Mouse (Mus musculus) cerebellum, adult 2 months (tissue): ENCODE measurements around the gene Bahd1. TPM values are rescaled to one million over a fixed set of nuclear protein-coding genes. Genes with fewer than 3 reads are reported as not detected.

Experiments used
- DNase-seq, 2 experiments: peaks; one replicate each; pipeline ENCODE4 v3.0.0; 2021
- H3K27ac ChIP-seq: fragments of 200-500 bp; 2 replicates; pipeline ENCODE4 v1.5.1; 2012; ENCODE audit warnings: low read length, control low read depth, inconsistent platforms; ENCODE audit not compliant: insufficient read depth
- H3K27me3 ChIP-seq: fragments of 200-500 bp; 2 replicates; pipeline ENCODE4 v1.6.1; 2012; ENCODE audit warnings: inconsistent platforms, mild to moderate bottlenecking, low read length, moderate library complexity; ENCODE audit not compliant: control insufficient read depth, insufficient read depth
- H3K4me1 ChIP-seq: fragments of 200-500 bp; 2 replicates; pipeline ENCODE4 v1.6.1; 2011; ENCODE audit warnings: low read length; ENCODE audit not compliant: control insufficient read depth, insufficient read depth
- H3K4me3 ChIP-seq: fragments of 200-500 bp; replicated peaks from 2 replicates; pipeline ENCODE3; 2011; ENCODE audit warnings: mild to moderate bottlenecking, low read depth, low read length, control low read depth; ENCODE audit not compliant: insufficient read depth
- CTCF ChIP-seq: fragments of 200-500 bp; IDR thresholded peaks from 2 replicates; pipeline ENCODE4 v1.5.1; 2011; ENCODE audit warnings: low read depth, mild to moderate bottlenecking, control low read depth, low read length, moderate library complexity, borderline replicate concordance; ENCODE audit not compliant: insufficient read depth
- POLR2A ChIP-seq: fragments of 200-500 bp; IDR thresholded peaks from 2 replicates; pipeline ENCODE4 v1.6.1; 2011; ENCODE audit warnings: low read length, control low read depth, borderline replicate concordance; ENCODE audit not compliant: insufficient read depth
- WGBS: fragments of 180-500 bp; shearing (Covaris S2); methylation state at CpG from one replicate; pipeline ENCODE4 v1.1.7; 2018; 5-methylcytosine and 5-hydroxymethylcytosine counted together
- polyA plus RNA-seq: library from polyadenylated mRNA; depleted of rRNA; stranded (reverse); fragments of >200 nt; gene quantifications from 2 replicates; pipeline ENCODE4 v1.2.3, GENCODE M21; 2012

The Bahd1 gene
- polyA plus RNA-seq, 1 experiment = 16.7 TPM

DNA sequence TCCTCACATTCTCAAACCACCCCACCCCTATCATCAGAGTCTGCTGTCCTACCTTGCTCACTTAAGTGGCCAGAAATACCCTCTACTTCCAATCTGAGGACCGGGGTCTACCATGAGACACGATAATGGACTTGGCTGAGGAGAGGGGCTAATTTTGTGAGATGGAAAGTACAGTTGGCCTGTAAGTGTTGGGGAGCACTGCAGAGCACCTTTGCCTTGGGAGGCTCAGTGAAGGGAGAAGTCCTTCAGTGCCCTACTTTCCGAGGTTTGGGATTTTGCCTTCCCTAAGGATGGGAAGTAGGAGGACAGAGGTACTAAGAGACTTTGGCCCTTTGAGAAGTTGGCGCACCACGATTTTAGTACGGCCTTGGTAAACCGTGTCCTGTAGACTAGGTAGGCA is 871 bp upstream of the Bahd1 start:
- Histone ChIP-seq H3K27ac (no peak overlapping the region), H3K4me1 (peaks cover 22% of the 10 kb centered on the region), H3K27me3 (no peaks in the 10 kb centered on the region), H3K4me3 (no peak overlapping the region)
- 55% methylated on average over 7 of the region's 7 CpGs for WGBS
- DNase-seq = no peak
- TF ChIP-seq CTCF (no peak), POLR2A (no peak)

DNA sequence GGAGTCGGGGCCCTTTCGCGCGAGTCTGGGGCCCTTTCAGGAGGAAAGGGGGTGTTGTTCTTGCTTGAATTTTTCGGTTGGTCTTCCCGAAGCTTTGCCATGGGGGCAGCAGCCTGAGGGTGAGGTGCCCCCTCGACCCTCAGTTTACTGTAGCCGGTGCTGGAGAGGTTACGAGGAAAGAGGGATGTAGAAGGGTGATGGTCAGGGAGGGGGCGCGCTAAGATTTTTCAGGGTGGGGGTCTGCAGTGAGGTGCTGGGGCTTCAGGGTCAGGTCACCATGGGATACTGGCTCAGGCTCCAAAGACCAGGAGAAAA is 606 bp downstream of the Bahd1 start:
- TF ChIP-seq CTCF (no peak), POLR2A (no peak)
- WGBS = under 1% methylated on average over 11 of the region's 11 CpGs
- H3K4me1 ChIP-seq = peaks cover 25% of the 10 kb centered on the region
- H3K4me3 ChIP-seq = peak overlapping the region; percentile 72
- H3K27ac ChIP-seq = no peak overlapping the region
- DNase-seq = no peak
- H3K27me3 ChIP-seq = no peaks in the 10 kb centered on the region

DNA sequence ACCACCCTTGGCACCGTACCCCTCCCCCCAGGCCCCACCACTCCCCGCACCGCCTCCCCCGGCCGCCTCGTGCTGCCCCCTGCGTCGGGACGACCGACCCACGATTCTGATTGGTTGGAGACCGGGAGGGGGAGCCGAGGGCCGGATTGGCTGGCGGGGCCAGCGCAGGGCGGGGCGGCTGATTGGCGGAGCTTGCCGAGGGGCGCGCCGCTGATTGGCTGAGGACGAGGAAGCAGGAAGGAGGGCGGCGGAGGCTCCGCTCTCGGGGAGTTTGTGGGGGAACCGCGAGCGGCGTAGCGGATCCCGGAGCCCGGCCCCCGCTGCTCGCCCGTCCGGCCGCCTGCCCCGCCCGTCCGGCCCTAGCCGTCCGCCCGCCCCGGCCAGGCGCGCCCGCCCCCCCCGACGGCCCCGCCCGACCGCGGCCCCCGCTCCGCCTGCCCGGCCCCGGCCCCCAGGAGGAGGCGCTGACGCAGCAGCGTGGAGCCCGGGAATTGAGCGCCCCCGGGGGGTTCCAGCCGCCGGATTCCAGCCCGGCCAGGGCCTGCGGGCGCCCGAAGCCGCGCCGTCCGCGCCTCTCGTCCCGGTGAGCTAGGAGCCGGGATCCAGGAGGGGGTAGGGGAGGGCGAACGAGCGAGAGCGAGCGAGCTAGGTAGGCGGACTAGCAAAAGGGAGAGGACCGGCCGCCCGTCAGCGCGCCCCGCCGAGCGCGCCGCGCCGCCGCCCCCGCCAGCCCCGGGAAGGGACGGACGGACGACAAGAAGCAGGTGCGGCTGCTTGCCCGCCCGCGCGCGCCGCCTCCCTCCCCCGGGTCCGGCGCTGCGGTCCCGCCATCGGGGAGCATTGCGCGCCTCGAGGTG is 1.2 kb downstream of the Bahd1 start:
- Histone ChIP-seq H3K4me1 (peaks cover 25% of the 10 kb centered on the region), H3K4me3 (peak overlapping the region; percentile 72), H3K27ac (peak overlapping the region; percentile 77), H3K27me3 (no peaks in the 10 kb centered on the region)
- WGBS = 1% methylated on average over 72 of the region's 120 CpGs
- TF ChIP-seq CTCF = no peak
- TF ChIP-seq POLR2A = 0 out of 2 replicates have a peak, but pooled peaks have one; percentile 27
- peak; percentile 98 to 99 for DNase-seq

DNA sequence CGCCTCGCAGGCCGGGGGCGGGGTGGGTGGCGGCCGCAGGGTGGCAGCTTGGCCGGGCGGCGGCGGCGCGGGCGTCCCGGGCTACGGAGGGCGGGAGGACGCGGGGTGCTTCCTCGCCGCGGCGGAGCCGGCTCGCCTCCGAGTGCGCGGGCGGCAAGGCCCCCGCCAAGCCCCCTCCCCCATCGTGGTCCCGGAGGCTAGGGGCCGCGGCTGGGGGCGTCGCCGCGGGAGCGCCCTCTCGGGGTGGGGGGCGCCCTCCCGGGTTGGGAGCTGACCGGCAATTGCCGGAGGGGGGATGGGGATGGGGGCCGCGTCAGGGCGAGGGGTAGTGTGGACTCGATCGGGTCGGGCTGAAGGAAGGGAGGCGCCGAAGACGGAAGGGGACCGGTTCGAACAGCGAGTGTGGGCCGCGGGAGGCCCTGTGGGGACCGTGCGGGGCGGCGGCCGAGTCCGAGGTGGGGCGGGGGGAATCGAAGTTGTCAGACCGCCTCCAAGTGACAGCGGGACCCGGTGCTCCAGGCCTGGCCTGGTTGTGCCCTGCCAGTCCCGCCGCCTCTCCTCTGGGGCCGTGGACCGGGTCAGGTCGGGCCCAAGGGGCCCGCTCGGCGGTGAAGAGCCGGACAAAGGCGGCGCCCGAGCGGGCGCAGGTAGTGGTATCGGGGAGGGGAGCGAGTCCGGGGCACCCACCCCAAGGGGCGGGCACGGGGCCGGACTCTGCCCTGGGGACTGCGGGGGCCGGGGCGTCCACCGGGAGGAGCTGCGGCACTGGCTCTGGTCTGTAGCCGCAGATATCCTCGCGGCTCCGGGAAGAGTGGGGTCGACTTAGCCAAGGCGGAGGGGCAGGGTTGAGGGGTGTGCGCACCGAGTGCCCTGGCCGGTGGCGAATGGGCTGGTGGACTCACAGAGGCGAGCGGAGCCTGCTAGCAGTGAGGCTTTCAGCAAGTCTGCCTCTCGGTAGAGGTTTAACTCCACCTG is 2.2 kb downstream of the Bahd1 start:
- Histone ChIP-seq H3K27ac (no peak overlapping the region), H3K4me3 (peak overlapping the region; percentile 64), H3K4me1 (peaks cover 20% of the 10 kb centered on the region), H3K27me3 (no peaks in the 10 kb centered on the region)
- peak; percentile 18; the same call in 1 of the 2 replicates for TF ChIP-seq CTCF
- TF ChIP-seq POLR2A = no peak
- DNase-seq = peak; percentile 49 to 62
- under 1% methylated on average over 103 of the region's 106 CpGs for WGBS

DNA sequence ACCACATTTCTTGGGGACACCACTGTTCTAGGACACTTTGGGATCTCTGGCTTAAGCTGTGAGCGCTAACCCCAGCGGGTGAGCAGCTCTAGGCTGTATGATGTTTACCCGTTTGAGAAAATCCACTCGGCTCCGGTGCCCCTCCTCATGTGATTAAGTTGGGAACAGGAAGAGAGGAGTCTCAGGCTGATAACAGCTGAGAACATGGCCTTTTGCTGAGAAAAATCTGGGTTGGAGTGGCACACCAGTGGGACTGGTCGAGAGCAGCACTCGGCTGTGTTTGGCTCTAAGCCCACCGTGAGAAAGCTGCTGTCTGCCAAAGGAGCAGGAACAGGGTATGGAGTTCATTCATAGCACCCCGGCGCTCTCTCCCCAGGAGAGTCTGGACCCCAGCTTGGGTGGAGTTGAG is 3.2 kb downstream of the Bahd1 start:
- Histone ChIP-seq H3K4me1 (peaks cover 16% of the 10 kb centered on the region), H3K27me3 (no peaks in the 10 kb centered on the region), H3K4me3 (peak overlapping the region; percentile 42), H3K27ac (no peak overlapping the region)
- WGBS = 6% methylated on average over 10 of the region's 10 CpGs
- peak; percentile 57 to 59 for DNase-seq
- TF ChIP-seq POLR2A (no peak), CTCF (no peak)

DNA sequence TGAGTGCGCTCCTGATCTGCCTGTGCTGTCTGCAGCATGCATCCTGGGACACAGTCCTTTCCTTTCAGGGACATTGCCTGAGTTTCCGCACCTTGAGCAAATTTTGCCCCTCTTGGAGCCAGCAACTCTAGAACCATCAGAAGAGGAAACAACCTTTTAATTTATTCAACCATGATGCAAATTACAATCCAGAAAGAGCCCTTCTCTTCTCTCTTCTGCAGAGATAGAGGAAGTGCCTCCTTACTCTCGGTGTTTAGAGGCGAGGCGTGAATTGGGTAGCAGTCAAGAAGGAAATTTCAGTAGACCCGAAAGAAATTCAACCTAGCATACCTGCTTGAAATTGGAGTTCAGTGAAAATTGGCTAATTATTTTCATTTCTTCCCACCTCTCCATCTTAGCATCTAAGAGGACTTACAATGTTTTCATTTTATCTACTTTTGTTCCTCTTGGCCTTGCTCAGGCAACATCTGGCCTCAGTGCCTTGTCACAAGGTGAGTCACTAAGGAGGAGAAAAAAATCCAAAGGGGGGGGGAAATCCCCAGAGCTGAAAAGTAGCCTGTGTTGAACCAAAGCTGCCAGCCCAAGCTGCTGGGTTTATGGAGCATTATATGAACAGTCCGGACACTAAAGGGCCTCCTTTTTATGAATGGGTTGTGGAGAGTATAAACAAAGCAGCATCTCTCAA is 5.4 kb downstream of the Bahd1 start:
- H3K4me1 ChIP-seq = peaks cover 16% of the 10 kb centered on the region
- no peak for DNase-seq
- H3K4me3 ChIP-seq = no peak overlapping the region
- WGBS = 88% methylated on average over 7 of the region's 7 CpGs
- no peaks in the 10 kb centered on the region for H3K27me3 ChIP-seq
- TF ChIP-seq POLR2A = no peak
- no peak for TF ChIP-seq CTCF
- no peak overlapping the region for H3K27ac ChIP-seq

DNA sequence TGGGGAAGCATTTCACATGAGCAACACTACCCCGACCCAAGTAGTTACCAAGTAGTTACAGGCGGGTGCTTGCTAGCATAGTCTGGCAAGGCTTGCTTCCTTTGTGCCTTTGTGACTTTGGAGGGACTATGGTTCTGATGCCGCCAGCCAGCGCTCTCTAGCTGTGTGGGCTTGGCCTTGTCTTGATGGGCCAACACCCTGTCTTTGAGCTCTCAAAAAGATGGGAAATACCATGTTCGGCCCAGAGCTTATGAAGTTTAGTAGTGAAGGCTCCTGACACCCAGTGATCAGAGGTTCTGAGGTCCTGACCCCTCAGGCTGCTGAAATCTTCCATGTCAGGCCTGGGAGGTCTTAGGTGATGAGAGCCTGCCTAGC is 5.9 kb downstream of the Bahd1 start:
- DNase-seq = no peak
- H3K4me1 ChIP-seq = peaks cover 18% of the 10 kb centered on the region
- no peak overlapping the region for H3K27ac ChIP-seq
- TF ChIP-seq CTCF (no peak), POLR2A (no peak)
- WGBS = 76% methylated on average over 5 of the region's 5 CpGs
- no peak overlapping the region for H3K4me3 ChIP-seq
- no peaks in the 10 kb centered on the region for H3K27me3 ChIP-seq
